Mouse (Mus musculus): ENCODE results near the gene Pcx.

The Pcx gene

DNA sequence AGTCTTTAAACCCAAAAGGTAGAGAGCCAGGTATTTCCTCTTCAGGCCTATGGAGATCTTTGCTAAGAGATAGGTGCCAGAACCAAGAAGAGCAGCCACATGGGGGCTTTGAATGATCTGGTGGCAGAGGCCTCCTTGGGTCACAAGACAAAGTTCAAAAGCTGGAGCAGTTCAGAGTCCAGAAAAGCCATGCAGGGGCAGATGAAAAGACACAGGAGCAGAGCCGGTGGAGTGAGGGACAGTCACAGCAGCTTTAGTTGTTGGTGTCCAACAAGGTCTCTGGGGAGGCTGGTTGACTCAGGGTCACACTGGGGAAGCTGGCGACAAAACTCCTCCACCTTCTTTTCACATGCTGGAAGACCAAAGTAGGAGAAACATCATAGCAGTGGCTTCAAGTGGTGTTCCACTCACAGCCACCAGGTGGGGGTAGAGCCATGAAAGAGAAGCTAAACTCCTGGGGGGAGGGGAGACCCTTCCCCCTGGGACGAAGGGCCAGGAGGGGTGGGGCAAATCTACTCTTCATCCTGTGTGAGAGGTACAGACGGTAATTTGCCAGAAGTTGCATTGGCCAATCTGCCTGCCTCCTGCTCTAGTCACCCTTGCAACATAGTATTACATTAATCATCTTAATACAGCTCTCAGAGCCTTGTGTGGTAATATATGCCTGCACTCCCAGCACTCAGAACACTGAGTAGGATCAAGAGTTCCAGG lies 12.9 kb upstream of the Pcx start:
- DNase-seq = peak; percentile 89 to 94

DNA sequence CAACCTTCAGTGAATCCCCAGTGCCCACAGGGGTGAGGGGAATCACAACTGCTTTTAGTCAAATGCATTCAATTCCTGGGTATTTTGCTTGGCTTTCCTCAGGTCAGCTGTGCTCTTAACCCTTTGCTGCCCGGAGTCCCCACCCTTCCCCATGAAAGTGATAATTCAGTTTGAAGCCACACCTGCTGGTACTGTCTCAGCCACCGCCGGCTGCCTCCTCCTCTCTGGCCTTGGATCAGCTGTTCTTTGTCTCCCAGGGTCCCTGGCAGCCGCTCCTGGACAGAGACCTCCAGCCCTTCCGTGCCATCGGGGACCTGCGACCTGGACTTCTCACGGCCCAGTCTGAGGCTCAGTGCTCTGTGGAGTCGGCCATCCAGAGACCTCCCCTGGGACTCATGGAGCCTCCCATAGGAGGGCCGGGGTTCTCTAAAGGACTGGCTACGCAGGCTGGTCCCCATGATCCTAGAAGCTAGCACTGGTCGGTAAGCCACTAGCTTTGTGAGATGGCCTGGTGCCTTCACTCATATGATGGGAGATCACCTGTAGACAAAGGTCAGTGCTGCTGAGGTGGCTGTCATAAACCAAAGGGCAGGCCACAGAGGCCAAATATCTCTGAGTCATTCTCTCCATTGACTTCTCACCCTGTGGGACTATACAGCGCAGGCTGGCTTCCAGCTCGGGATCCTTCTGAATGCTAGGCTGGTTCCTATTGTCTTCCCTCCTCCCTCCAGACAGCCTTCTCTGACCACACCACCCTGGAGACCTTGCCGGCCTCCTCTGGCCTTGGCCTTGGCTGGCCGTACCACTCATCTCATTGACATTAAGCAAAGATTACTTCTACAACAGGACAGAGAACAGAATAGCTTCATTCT lies 12.0 kb upstream of the Pcx start, which contains the start of gene 2010003K11Rik:
Gene 2010003K11Rik (minus strand): TSS at position 522 of the 872 bp plus-strand sequence.
- DNase-seq = peak; percentile 26 to 55

DNA sequence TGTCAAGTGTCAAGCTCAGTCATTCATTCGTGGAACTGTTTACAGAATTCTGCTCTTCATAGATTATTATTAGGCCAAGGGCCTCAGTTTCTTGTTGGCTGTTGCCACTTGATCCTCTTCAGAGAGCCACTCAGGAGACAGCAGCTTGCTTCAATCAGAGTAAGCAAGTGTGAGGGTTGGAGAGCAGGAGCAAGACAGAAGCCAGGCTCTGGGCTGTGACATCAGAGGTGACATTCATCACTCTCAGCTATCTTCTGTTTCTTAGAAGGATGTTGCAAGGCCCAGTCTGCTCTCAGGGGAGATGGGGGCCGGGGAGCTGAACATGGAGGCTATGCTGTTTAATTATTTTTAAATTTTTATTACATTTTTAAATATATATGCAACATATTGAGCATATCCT lies 7.6 kb upstream of the Pcx start:
- DNase-seq = no peak

DNA sequence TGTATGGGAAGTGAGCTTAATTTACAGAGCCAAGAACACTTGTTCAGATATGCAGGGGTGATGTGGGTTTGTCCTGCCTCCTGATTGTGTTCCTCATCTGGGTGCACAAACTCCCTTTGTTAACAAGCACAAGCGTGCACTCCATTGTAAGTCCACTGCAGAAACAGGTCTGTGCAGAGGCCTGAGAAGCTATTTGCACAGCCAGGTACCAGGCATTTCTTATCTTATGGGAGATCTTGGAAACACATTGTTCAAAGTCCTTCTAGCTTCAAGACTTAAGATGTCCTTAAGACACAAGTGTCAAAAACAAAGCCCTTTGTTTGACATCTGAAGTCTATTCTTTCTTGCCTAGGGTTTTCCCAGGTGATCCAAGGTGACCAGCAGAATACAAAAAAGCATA lies 5.4 kb upstream of the Pcx start:
- DNase-seq = no peak

DNA sequence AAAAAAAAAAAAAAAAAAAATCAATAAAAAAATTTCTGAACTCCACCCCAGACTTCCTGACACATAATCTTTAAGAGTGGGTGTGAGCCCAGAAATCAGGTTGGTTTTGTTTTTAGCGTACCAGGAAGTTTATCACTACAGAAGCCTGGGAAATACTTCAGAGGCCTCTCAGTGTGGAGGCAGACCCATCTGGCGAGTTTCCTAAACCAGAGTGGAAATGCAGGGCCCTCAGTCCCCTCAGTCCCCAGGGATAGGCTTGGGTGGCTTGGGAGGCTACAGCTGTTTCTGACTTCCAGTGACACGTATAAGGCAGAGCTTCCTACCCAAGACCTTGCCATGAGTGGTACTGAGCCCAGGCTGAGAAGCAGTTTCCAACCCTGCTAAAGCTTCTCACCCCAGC lies 2.5 kb upstream of the Pcx start:
- DNase-seq = no peak

DNA sequence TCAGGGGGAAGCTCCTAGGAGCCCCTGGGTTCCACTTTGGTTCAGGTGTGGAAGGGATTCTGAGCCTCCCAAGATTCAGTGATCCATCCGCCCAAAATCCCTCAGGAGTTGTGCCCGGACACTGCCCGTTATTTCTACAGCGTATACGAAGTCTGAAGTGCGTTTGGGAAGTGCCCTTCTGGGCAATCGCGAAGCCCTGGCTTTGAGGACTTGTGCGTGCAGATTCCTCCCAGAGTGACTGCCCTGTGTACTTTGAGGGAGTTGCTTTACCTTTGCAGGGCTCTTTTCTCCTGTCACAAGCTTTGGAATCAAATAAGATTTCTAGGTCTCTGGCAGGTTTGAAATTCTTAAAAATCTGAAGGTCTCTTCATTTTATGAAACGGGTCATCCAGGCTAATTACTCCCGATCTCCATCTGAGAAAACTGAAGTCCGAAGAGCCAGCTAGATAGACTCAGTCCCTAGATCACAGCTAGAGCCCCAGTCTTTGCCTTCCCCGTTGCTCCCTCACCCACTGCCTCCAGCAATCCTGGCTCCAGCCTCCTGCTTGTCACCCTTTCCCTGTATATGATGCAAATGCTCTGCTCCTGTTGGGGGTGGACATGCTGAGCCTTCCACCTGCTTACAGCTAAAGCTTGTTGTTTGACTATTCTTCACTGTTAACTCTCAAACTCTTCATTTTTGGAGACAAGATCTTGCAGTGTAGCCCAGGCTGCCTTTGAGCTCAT lies 1.0 kb downstream of the Pcx start:
- no peak for DNase-seq

DNA sequence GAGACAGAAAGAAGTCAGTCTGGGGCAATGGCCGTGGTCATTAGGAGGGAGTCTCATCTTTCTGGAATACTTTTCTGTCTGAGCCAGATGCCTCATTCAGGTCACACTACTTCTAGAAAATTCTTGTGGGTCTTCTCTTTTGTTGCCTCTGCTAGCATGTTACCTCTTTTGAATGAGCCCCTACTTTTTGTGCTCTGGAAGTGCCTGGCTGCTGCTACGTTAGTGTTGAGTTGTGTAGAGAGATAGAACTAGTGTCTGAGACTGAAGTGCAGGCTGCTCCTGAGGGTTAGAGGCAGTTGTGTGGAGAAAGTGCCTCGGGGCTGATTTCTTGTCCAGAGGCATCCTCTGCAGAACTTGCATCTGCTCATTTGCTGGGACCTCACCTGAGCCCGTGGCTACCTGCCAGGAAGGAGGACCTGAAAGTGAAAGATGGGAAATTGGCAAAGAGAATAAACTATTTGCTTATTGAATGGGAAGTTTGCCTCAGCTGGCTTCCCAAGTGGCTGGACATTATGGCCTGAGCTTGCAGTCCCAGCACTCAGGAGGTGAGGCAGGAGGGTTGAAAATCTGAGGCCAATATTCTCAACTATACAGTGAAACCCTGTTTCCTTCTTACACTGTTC lies 3.1 kb downstream of the Pcx start:
- DNase-seq = no peak

DNA sequence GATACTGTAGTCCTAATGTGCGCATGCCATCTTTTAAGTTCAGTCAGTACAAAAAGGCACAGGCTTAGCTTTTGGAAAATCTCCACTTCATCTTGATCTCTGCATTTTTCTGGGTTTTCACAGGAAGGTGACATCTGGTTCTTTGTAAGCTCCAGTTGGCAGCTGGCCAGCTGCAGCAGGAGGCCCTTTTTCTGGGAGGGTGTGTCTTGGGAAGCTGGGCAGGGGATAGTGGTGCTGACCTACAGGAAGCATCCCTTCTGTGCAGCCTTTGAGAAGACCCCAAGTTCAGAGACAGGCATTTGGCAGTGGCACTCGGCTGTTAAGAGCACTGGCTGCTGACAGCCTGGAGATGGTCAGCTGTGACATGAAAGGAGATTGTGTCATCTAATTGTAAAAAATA lies 5.5 kb downstream of the Pcx start:
- peak in 1 of 2 experiments; percentile 54 for DNase-seq

DNA sequence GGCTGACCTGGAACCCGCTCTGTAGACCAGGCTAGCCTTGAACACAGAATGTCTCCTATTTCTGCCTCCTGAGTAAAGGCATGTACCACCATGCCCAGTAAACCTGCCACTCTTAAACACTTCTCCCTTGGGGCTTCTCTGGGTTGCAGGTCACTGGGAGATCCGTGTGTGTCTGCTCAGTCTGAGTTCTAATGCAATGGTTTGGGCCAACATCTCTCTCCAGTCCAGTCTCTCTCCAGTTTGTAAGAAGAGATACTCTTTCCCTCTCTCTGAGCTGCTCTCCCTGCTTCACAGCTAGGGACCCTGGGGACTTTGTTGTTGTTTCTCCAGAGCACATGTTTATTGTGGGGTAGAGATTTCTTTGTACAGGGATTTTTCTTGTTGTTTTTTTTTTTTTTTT lies 6.0 kb downstream of the Pcx start:
- no peak for DNase-seq

DNA sequence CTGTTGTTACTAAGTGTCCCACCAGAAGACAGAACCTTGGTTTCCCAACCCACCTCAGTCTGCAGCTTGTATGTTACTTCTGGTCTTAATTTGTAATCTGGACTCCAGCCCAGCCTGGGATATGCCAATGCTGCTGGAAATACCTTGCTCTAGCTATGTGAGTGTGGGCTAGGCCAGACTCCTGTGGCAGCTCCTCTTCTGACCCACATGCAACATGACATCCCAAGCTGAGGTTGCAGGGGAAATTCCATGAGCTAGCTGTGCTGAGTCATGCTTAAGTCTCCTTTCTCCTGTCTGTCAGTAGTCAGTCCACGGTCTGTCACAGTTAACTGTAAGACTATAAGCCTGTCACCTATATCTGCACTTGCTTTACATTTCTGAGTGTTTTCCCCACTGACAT lies 7.2 kb downstream of the Pcx start:
- DNase-seq = no peak

DNA sequence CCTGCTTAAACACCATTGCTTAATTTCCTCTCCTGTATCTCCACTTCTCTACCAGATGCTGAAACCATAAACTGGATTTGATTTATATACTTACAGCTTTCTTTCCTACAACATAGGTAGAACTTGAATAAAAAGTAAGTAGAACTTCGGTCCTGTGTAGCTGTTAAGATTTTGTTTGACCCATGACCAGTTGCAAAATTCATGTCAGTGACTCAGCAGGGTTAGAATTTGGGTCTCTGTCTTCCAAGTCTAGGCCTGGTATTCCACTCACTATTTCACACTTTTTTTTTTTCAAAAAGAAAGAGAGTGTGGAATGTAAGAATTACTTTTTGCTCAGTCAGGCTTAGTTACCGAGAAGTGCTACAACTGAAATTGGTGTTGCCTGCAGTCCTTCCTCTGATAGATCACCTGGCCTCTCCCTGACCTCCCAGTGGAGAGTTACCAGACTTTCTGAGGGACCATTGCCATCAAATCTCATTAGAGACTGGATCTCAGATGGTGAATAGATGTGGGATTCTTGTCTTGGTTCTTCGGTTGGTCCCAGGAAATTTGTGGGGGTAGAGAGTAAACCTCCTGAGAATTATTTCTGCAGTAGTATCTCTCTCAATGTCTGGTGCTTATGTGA lies 11.3 kb downstream of the Pcx start:
- DNase-seq = no peak

DNA sequence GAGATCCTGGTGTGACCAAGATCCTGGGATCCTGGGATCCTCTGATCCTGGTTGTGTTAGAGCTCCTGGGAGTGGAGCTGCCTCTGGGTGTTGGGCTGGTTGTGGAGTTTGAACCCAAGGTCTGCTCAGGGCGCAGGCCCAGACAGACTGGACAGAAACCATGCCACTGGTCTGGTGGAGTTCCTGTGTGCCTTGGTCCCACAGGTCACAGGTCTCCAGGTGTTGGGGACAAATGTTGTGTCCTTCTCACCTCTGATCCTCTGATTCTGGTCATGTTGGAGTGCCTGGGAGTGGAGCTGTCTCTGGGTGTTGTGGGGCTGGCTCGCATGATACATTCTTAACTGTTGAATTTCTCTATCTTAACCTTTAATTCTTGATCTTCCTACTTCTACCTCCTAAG lies 24.4 kb downstream of the Pcx start:
- no peak for DNase-seq

DNA sequence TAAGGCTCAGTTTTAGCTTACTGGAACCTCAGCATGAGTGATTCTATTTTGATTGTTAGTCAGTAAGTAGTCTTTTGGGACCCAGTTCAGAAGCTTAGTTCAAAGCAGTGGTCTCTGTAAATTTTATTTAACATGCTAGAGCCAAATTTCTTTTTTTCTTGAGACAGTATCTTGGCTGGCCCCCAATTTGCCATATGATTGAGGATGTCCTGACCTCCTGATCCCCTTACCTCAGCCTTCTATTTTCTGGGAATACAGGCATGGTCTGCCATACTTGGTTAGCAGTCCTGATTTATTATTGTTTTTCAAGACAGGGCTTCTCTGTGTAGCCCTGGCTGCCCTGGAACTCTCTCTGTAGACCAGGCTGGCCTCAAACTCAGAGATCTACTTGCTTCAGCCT lies 25.6 kb downstream of the Pcx start:
- DNase-seq = no peak

DNA sequence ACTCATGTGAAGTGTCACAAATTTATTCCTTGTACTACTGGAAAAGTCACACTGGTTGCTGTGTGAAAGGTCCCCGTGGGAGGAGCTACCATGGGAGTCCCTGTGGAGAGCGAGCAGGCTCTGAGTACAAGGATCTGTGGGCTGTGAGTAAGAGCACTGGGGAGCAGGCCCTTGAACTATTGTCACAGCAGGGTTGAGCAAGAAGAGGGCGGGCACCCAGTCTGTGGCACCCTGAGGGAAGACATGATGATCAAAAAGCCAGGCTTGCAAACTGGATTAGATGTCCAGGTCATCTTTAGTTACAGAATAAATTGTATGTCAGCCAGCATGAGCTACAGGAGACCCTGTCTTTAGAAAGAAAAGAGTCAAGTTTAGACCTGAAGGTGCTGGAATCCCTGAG lies 26.3 kb downstream of the Pcx start:
- no peak for DNase-seq

DNA sequence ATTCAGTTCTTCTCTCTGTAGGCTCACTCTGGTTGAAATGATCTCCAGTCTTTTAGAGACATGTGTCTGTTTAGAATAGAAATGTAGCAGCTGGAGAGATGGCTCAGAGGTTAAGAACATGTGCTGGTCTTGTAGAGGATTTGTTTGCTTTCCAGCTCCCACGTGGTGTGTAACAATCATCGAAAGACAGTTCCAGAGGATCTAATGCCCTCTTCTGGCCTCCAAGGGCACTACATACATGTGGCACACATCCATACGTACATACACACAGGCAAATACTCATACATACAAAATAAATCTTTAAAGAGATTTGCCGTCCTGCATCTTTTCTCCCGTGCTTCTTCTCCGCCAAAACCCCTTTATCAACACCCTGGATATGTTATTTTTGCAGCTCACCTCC lies 30.0 kb downstream of the Pcx start:
- DNase-seq = no peak

DNA sequence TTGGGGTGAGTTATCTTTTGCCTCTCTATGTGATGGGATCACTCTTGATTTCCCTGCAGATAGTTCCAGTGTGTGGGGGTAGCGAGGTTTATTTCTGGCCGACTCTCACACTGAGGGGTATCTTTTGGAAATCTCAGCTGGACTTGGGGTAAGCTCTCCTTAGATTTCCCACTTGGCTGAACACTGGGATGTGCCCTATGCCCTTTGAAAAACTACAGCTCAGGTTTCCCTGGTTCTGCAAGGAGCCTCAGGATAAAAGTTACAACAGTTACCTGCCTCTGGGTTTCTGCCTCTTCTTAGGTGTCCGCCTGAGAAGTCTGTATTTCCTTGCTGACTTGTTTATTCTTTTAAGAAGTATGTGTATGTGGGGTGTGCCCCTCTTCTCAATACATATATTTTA lies 30.7 kb downstream of the Pcx start:
- DNase-seq = no peak

DNA sequence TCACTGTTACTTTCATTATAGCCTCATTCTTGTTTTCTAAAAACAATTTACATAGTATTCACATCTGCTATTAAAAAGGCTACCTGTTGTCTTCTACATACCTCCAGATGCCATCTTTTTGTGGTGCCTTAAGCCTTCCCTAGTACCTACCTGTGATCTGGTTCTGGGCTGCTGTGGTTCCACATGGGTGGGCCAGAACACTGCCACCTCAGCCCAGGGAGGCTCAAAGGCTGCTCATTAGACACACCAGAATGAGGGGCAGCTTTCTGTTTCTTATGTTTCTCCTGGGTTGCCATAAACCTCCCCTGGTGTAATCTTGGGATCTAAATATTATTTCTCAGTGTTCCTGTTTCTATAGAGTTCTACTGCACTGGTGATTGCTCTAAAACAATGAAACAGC lies 31.8 kb downstream of the Pcx start:
- no peak for DNase-seq

DNA sequence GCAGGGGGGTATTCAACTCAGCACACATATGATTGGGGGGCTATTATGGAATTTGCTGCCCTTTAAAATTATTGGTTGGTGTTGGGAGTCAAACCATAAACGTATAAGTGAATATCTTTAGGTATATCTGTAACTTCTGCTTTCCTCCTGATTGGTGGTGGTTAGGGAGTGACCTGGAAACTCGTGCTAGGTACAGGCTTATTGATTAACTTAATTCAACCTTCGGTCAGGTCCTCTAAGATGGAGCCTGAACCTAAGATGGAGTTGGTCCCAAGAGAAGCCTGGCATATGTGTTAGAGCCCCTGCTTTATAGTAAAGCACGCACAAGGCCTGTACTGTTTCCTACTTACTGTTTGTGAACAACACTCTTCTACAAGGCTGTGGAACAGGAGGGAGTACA lies 34.8 kb downstream of the Pcx start:
- no peak for DNase-seq

DNA sequence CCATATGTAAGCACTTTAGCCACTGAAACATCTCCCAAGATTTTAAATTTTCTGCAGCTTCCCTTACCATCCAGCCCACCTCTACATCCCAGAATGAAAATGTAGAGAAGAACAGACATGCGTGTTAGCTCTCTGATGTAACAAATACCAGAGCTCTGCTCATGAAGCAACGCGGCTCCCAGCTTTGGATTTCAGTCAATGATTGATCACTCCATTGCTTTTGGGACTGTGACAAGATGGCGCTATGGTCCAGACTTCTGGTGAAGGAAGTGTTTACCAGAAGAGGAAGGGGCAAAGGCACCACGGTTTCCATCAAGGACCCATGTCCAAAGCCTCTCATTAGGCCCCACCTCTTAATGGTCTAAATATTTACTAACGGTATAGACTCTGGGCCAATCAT lies 35.6 kb downstream of the Pcx start:
- no peak for DNase-seq

DNA sequence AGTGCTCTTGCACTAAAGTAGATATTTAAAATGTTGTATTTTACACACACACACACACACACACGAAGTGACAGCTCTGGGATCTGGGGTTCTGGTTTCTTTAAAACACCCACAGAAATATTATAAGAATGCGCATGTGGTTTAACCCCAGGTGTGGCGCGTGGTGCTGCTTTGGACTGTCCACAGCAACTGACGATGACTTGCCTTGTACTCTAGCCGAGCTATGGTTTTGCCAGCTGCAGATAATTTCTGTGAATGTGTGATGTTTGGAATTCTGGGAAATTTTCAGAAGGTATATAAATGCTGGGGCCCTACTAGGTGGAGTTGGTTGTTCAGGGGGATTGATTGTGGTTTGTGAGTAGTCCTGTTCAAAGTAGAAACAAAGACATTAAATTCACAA lies 37.5 kb downstream of the Pcx start:
- DNase-seq = no peak

DNA sequence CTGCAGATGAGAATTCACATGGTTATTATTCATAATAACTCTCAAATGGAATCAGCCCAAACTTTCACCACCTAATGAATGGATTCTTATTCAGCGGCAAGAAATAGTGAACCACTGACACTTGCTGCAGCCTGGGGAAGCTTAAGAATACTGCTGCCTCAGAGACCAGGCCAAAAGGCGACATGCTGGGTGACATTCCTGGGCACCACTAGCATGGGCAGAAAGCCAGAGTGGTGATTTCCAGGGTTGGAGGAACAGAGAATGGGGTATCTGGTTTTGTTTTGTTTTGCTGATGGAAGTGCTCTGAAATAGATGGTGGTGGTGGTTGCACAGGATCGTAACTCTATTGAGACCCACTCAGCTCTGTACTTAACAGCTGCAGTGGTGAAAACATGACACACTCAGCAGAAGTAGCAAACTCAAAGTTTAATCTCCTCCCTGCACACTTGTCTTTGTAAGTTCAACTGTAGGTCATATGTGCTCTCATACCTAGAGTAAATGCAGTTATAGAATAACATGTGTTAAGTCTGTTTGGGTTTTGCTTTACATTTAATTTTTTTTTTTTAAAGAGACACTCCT lies 38.1 kb downstream of the Pcx start:
- peak; percentile 82 to 83 for DNase-seq

DNA sequence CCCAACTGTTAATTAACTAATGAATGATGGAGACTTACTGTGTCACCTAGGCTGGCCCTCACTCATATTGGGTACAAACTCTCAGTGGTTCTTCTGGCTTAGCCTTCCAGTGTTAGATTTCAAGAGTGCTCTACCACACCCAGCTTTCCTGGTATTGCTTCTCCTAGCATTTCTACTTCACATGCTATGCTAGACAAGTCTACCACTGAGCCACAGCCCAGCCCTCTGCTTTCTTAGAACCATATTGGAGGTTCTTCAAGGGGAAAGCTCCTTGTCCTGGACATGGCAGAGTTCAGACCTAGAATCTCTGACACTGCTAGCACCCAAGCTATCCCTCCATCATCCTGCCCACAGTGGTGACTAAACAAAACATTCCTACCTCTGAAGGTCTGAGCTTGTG lies 44.0 kb downstream of the Pcx start:
- no peak for DNase-seq

All from cerebellum, postnatal 14 days (tissue).